Mouse (Mus musculus) limb, embryonic 14.5 days (tissue): ENCODE data around the gene Fat3. TPM values are rescaled to one million over a fixed set of nuclear protein-coding genes. Genes with fewer than 3 reads are reported as not detected.

Experiments
- ATAC-seq: fragments of 200-750 bp; cut with Nextera tagmentation; 2 replicates; pipeline ENCODE4 v1.8.0; 2017; ENCODE audit warnings: low read depth, moderate number of reproducible peaks, moderate TSS enrichment; ENCODE audit not compliant: low FRiP score
- DNase-seq: peaks from one replicate; pipeline ENCODE4 v3.0.0-alpha.2; 2015; ENCODE audit warnings: low spot score
- H3K27ac ChIP-seq: fragments of 300-500 bp; sonication (generic); replicated peaks from 2 replicates; pipeline ENCODE4 v1.5.1; 2014; ENCODE audit warnings: low read depth, mild to moderate bottlenecking, low read length, moderate library complexity, mixed read lengths
- H3K27me3 ChIP-seq: fragments of 300-500 bp; sonication (generic); 2 replicates; pipeline ENCODE4 v1.6.1; 2014; ENCODE audit warnings: low read length, mixed read lengths; ENCODE audit not compliant: control insufficient read depth, insufficient read depth
- H3K36me3 ChIP-seq: fragments of 300-500 bp; sonication (generic); 2 replicates; pipeline ENCODE4 v1.6.1; 2014; ENCODE audit warnings: mild to moderate bottlenecking, low read length, moderate library complexity, mixed read lengths; ENCODE audit not compliant: control insufficient read depth, insufficient read depth
- H3K4me1 ChIP-seq: fragments of 300-500 bp; sonication (generic); 2 replicates; pipeline ENCODE4 v1.6.1; 2014; ENCODE audit warnings: antibody characterized with exemption, low read length, mixed read lengths; ENCODE audit not compliant: control insufficient read depth, insufficient read depth
- H3K4me2 ChIP-seq: fragments of 300-500 bp; sonication (generic); replicated peaks from 2 replicates; pipeline ENCODE4 v1.6.1; 2014; ENCODE audit warnings: low read depth, mild to moderate bottlenecking, low read length, moderate library complexity; ENCODE audit not compliant: severe bottlenecking
- H3K4me3 ChIP-seq: fragments of 300-500 bp; sonication (generic); replicated peaks from 2 replicates; pipeline ENCODE4 v1.5.1; 2014; ENCODE audit warnings: low read length
- H3K9ac ChIP-seq: fragments of 300-500 bp; sonication (generic); 2 replicates; pipeline ENCODE4 v1.6.1; 2014; ENCODE audit warnings: mild to moderate bottlenecking, low read depth, low read length, moderate library complexity; ENCODE audit not compliant: severe bottlenecking
- H3K9me3 ChIP-seq: fragments of 300-500 bp; sonication (generic); 2 replicates; pipeline ENCODE4 v1.6.1; 2016; ENCODE audit warnings: low read length; ENCODE audit not compliant: control insufficient read depth
- POLR2A ChIP-seq: fragments of 200-500 bp; IDR thresholded peaks from 2 replicates; pipeline ENCODE4 v1.8.0; 2012; ENCODE audit warnings: inconsistent platforms, mild to moderate bottlenecking, moderate library complexity, borderline replicate concordance; ENCODE audit not compliant: insufficient read depth, insufficient read length; ENCODE audit errors: extremely low read depth
- WGBS: fragments of 180-500 bp; shearing (Covaris S2); extraction: QIAGEN DNeasy Blood & Tissue Kit; methylation state at CpG from one replicate; pipeline ENCODE4 v1.1.7; 2014; 5-methylcytosine and 5-hydroxymethylcytosine counted together
- polyA plus RNA-seq, 2 experiments: library from polyadenylated mRNA; depleted of rRNA in 1 of 2; stranded (reverse) in 1 of 2; unstranded in 1 of 2; fragments of >200 nt; fragmentation: Nextera tagmentation in 1 of 2; extraction: Ambion mirVana in 1 of 2; gene quantifications; 2 replicates each; pipeline versions ENCODE4 v1.2.1 to v1.2.3; 2012 to 2014

Fat3 gene
- polyA plus RNA-seq, 2 experiments = 5.4 to 9.2 TPM

DNA sequence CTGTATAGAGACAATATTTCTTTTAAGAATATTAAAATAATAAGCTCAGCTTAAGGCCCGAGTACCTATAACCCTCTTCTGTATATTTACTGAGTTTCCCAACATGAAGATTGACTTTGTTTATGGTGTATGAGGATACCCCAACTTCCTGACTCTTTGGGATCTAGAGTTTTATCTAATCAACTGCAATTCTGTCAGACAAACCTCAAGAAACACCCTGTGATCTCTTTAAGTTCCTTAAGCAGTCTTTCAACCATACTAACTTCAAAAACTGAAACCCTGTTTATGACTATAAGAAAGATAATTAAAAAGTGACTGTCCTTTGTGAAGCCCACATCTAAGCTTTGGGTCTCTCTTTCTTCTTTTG is 546.8 kb downstream of the Fat3 start:
- WGBS = 83% methylated on average over 1 of the region's 1 CpGs
- Histone ChIP-seq H3K9ac (no peak overlapping the region), H3K27ac (no peak overlapping the region), H3K4me3 (no peak overlapping the region), H3K36me3 (no peaks in the 10 kb centered on the region), H3K9me3 (no peaks in the 10 kb centered on the region), H3K27me3 (no peaks in the 10 kb centered on the region), H3K4me1 (no peaks in the 10 kb centered on the region), H3K4me2 (no peak overlapping the region)
- ATAC-seq = no peak
- DNase-seq = no peak
- TF ChIP-seq POLR2A = no peak

DNA sequence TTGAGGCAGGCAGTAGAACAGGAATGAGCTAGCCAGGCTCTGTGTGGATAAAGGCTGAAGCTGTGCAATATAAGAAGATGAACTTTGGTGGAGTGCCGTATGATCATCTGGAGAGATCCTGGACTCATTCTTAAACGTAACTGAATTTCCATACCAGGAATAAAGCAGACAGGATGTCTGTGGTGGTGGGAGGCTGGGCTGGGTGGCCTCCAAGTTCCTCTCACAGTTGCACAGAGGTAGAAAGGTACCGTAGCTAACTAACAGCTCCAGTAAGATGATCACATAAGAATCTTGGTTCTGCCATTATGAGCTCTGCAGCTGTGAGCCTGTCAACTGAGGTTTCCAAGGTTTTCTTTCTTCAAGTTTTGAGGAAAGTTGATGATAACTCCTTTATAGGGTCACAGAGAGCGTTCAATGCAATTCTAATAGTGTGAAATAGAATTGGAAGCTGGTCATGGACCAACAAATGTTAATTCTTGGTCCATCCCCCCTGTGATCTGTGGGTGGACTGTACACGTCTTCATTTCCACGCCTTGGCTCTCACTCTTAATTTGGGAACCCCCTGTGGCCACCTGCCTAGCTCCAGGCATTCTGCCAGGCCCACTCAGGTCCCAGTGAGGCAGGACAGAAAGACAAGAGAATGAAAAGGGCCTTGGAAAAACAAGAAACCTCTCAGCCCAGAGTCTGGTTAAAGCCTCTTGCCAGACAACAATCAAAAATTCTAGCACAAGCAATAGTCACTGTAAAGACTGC is 547.3 kb downstream of the Fat3 start:
- Histone ChIP-seq H3K9me3 (no peaks in the 10 kb centered on the region), H3K27me3 (no peaks in the 10 kb centered on the region), H3K4me2 (no peak overlapping the region), H3K27ac (no peak overlapping the region), H3K4me1 (no peaks in the 10 kb centered on the region), H3K4me3 (no peak overlapping the region), H3K9ac (no peak overlapping the region), H3K36me3 (no peaks in the 10 kb centered on the region)
- no peak for TF ChIP-seq POLR2A
- ATAC-seq (peak; percentile 55), DNase-seq (peak; percentile 26)
- 66% methylated on average over 6 of the region's 6 CpGs for WGBS

DNA sequence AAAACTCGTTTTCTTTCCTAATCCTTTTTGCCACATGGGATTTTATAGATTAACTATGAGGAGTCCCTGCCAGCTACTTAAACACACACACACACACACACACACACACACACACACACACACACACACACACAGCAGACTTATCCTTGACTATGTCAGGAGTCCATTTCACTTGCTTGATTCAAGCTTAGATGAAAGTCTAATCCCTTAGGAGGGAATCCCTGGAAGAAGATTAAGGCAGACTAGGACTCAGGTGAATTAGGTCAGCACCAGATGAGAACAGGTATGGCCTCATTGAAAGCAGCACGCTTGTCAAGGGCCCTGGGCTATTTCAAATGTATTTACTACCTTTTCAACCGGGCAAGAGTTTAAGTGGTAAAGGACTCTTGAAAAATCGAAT is 553.0 kb downstream of the Fat3 start:
- Histone ChIP-seq H3K9ac (no peak overlapping the region), H3K27ac (no peak overlapping the region), H3K4me2 (no peak overlapping the region), H3K27me3 (no peaks in the 10 kb centered on the region), H3K9me3 (no peaks in the 10 kb centered on the region), H3K4me1 (peaks cover 3% of the 10 kb centered on the region; the same call in 1 of the 2 replicates), H3K36me3 (no peaks in the 10 kb centered on the region), H3K4me3 (no peak overlapping the region)
- ATAC-seq (no peak), DNase-seq (no peak)
- WGBS = 69% methylated on average over 4 of the region's 4 CpGs
- no peak for TF ChIP-seq POLR2A

DNA sequence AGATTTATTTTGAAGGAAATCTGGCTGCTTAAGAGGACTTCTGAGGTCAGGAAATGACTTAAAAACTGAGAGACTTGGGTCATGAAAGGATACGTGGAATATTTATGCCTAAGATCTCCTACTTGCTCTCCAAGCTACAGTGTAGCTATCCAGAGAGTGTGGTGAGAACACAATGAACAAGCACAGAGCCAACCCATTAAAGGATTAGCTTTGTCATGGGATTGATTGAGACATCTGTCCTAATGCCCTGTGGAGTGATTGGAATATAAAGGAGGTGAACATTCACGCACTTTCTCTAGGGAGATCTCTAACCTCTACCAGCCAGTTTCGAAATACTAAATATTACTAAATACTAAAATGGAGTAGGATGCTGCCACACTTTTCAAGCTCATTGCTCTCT is 556.9 kb downstream of the Fat3 start:
- no peak for DNase-seq
- peaks cover 3% of the 10 kb centered on the region; the same call in 1 of the 2 replicates for H3K4me1 ChIP-seq
- WGBS = 71% methylated on average over 3 of the region's 3 CpGs
- no peak overlapping the region for H3K27ac ChIP-seq
- H3K9me3 ChIP-seq = no peaks in the 10 kb centered on the region
- no peak overlapping the region for H3K4me3 ChIP-seq
- no peak overlapping the region for H3K9ac ChIP-seq
- no peak overlapping the region for H3K4me2 ChIP-seq
- H3K27me3 ChIP-seq = no peaks in the 10 kb centered on the region
- ATAC-seq = no peak
- no peaks in the 10 kb centered on the region for H3K36me3 ChIP-seq
- TF ChIP-seq POLR2A = no peak

DNA sequence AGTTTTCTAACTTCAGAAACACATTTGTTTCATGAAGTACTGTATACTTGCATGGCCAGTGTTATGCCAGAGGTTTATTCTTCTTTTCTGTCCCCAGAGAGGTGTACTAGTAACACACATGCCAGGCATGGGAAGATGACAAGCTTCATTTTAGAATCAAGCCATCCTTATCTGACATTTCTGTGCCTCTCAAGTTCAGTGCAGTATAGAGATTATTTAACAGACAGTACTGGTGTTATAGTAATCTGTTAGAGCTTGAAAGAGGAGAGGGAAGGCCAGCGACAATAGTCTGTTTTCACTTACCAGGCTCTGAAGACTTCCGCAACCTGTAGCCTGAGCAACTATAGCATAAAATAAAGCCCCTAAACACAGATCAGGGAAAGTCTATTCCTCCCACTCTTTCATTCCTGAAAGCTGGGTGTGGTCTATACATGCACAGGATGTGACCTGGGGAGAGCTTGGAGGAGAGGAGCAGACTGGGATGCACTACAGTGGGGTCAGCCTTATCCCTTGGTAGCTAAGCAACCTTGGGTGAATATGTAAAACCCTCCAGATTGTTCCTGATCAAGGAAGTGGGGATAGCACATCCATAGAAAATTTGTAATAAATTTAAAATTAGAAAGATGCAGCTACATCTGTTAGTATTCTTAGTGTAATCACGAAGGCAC is 557.5 kb downstream of the Fat3 start:
- TF ChIP-seq POLR2A = no peak
- H3K4me3 ChIP-seq = no peak overlapping the region
- DNase-seq (no peak), ATAC-seq (0 out of 2 replicates have a peak, but pooled peaks have one; percentile 34)
- H3K4me2 ChIP-seq = no peak overlapping the region
- H3K9ac ChIP-seq = no peak overlapping the region
- no peaks in the 10 kb centered on the region for H3K36me3 ChIP-seq
- H3K27ac ChIP-seq = no peak overlapping the region
- H3K4me1 ChIP-seq = peaks cover 3% of the 10 kb centered on the region; the same call in 1 of the 2 replicates
- H3K27me3 ChIP-seq = no peaks in the 10 kb centered on the region
- WGBS = 74% methylated on average over 3 of the region's 3 CpGs
- no peaks in the 10 kb centered on the region for H3K9me3 ChIP-seq
